1 mouse cellular context compared by ENCODE assay signal in the genomic region with DNA sequence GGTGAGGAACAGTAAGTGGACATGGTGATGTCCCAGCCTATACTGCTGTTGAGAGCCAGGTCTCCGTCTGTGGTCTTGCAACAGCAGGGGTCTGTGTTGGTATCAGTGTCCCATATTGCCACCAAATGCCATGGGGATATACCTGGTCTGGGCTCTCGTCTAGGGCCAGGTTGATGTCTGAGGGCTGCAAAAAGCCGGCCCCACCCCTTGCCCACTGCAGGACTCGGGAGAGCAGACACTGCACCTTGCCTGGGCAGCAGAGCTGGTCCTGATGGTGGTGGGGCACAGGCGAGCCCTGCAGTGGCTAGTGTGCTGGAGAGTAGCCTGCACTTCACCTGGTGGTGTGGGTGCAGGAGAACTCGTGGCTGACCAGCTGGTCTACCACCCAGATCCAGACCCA.
TF ChIP-seq lines count a peak whose summit lies in the region.

No protein-coding gene starts in this region.

TF ChIP-seq in myocyte, 11 proteins besides CTCF, POLR2A, EP300 and RAD21 (continued from another document):
- no peak for TF ChIP-seq REST (IDR thresholded peaks at IDR 0.05; ENCODE audit: insufficient read depth, insufficient read length)
- TF ChIP-seq MYOD1 (IDR thresholded peaks at IDR 0.05; ENCODE audit: control insufficient read depth in 1 of 3, insufficient read length in 2 of 3, low read depth in 2 of 3), result no peak
- no peak for TF ChIP-seq SRF (IDR thresholded peaks at IDR 0.05; ENCODE audit: control insufficient read depth, insufficient read length, low read depth)
- no peak for TF ChIP-seq MAX (IDR thresholded peaks at IDR 0.05; ENCODE audit: low read depth)
- TF ChIP-seq E2F4 (IDR thresholded peaks at IDR 0.05; ENCODE audit: insufficient read depth), result no peak
- TF ChIP-seq TCF3 (IDR thresholded peaks at IDR 0.05; ENCODE audit: insufficient read length, low read depth), result no peak
- TF ChIP-seq MYOG (IDR thresholded peaks at IDR 0.05; ENCODE audit: control insufficient read depth in 1 of 3, insufficient read depth in 1 of 3, insufficient read length in 2 of 3, low read depth in 2 of 3), result no peak
- TF ChIP-seq POLR2AphosphoS2 (IDR thresholded peaks at IDR 0.05; ENCODE audit: insufficient read length, low read depth), result no peak
- TF ChIP-seq TCF12 (IDR thresholded peaks at IDR 0.05; ENCODE audit: insufficient read depth, poor library complexity, severe bottlenecking), result no peak
- no peak for TF ChIP-seq CEBPB (IDR thresholded peaks at IDR 0.05; ENCODE audit: insufficient read depth, poor library complexity, severe bottlenecking)
